Mouse (Mus musculus): ENCODE results near the gene Gm49369.

Gene Gm49369

DNA sequence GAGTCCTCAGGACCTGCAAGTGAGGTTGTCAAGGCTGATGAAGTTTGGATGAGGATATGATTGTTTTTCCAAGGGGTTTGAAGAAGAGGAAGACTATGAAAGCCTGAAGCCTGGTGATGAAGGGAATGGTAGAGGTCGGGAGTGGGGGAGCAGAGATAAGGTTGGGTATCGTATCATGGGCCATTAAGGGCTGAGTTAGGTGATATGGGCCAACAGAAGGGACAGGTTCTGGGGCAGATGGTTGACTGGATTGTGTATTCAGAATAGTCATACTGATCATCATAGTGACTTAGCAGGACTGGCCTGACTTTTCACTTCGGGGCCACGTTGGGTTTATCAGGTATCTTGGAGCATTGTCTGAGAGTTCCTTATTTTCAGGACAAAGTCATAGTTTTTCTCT, 13.0 kb upstream of the Gm49369 start:
- no peak for DNase-seq (ENCODE audit: inconsistent age in 2 of 2, low spot score in 1 of 2)

DNA sequence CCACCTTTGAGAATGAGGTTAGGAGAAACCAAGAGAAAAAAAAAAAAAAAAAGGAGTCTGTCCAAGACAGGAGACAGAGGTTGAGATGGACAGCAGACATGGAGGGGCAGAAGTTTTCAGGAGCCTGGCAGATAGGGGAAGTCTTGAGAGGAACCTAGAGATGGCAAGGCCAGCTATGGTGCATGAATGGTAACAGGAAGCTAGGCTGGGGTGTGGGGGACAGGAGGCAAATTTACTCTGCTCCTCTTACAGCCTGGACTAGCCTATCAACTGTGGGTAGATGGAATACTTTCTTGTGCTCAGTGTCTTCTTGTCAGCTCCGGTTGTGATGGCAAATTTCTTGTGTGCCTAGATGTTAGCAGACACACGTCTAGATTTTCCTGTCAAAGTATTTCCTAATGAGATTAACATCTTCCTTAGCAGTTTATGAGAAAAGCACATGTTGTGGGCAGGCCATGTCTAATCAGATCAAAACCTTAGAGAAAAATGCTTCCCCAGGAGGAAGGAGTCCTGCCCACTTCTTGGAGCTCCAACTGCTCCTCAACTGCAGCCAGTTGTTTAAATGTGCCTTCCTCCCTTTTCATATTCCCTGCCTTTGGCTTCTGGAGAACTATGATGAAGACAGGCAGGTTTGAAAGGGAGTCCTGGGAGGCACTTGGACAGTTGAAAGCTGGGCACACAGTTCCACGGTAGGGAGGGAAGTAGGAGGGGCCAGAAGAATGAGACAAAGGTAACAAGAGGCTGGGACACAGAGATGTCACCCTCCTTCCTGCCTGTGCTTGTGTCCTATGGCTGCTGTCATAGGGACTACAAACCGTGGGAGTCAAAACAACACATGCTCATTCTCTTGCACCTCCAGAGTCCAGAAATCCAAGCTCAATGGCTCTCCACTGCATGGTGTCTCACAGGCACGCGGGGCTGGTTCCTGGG, 12.1 kb upstream of the Gm49369 start:
- peak in 1 of 2 experiments; percentile 5 for DNase-seq (ENCODE audit: inconsistent age in 2 of 2, low spot score in 1 of 2)

DNA sequence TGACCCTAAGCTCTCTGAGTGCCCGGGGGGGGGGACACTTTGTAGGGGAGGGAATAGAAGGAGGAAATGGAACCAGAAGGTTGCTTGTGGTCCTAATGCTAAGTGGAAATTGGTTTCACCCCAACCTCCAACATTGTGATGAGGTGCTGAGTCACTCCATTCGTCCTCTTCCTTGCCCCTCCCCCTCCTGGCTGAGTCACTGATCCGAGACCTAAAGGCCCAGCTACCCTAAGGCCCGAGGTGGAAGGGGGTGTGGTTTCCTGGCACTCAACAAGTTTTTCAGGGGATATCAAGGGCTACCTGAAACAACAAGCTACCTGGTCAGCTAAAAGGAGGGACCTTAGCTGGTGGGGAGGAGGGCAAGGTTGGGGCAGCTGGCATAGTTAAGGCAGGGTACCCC, 10.7 kb upstream of the Gm49369 start:
- peak; percentile 88 to 95 for DNase-seq (ENCODE audit: inconsistent age in 2 of 2, low spot score in 1 of 2)

DNA sequence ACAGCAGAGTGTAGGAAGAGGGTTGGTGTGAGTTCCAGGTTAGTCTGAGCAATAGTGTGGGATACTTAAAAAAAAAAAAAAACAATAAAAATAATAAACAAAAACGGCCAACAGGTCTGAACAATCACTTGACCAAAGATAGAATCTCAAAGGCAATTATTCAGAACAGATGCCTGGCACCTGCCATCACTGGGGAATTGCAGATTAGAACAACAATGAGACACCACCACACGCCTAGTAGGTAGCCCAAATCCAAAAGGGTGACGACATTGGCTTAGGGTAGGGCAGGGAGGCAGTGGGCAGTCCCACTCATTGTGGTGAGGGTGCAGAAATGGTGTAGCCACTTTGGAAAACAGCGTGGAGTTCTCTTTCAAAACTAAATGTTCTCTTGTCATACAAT, 9.1 kb upstream of the Gm49369 start:
- DNase-seq (ENCODE audit: inconsistent age in 2 of 2, low spot score in 1 of 2), result peak in 1 of 2 experiments; percentile 7

DNA sequence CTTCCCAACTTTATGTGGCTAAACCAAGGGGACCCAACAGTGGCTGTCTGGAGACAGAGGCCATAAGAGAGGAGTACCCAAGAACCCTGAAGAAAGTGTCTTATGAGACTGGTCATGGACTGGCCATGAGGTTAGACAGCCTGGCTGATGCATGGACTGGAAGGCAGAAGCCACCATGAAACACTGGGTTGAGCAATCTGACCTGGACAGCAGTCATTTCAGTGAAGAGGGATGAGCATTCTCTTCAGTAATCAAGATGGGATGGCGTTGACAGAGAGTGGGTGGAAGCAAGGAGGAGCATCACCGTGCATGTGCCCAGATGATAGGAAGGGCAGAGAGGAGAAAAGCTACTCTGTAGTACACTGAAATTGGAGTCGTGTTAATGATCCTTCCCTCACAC, 8.6 kb upstream of the Gm49369 start:
- peak; percentile 32 to 84 for DNase-seq (ENCODE audit: inconsistent age in 2 of 2, low spot score in 1 of 2)

DNA sequence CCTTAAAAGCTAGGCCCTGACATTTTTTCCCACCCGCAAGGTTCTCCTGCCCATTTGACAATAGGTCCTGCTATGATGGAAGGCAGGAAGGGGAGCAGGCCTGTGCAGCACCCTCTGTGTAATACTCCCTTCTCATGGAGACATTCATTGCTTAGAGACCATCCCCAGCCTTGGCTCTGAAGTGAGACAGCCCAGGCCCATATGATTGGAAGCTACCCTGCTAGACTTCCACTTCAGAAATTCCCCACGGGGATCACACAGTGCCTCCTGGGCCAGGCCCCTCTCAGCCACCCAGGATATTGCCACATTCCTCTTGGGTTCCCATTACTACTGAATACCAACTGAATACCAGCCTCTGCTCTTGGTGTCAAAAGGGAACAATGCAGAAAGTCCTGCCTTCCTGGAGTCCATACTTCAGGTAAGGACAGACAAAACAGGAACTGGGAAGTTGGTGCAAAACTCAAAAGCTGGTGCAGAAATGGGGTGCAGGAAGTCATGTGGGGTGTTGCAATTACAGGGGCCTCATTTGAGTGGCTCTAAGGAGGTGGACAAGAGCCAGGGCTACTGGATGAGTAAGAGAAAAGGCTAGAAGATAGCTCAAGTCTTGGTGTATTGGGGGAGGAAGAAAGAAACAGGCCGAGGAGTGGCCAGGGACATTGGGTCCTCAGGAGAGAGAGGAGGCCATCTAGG, 7.6 kb upstream of the Gm49369 start:
- DNase-seq (ENCODE audit: inconsistent age in 2 of 2, low spot score in 1 of 2), result peak; percentile 14 to 63

DNA sequence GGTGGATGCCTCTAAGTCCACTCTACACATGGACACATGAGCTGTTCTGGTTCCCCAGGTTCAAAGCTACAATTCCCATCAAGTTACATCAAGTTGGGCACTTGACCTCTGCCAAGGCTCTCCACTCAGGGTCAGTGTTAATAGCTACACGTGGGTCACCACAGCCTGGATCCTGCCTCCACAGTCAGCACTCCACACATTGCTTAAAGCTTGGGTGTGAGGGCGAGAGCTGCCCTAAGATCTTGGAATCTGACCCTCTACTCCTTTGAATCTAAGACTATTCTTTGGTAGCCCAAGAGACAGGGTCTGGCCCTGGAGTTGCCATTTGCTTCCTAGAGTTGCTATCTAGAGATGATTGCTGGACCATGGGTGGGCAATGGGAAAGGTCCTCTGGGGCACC, 6.3 kb upstream of the Gm49369 start:
- DNase-seq (ENCODE audit: inconsistent age in 2 of 2, low spot score in 1 of 2), result peak; percentile 19 to 61

DNA sequence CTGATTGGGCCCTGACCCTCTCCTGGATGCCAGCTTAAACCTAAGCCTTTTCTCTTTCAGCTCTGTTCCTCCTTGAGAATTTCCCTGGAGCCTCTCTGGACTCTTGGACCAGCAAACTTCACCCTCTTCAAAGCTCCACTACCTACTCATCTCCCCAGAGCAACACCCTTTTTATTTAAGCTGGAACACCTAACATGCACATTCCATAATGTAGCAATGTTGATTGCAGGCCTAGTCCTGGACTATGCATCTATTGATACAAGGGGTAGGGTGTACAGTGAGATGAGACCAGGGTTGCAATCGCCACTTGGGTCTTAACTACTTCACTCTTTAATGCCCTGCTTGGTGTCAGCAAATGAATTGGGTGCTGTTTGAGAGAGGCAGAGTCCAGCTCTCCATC, 5.7 kb upstream of the Gm49369 start:
- no peak for DNase-seq (ENCODE audit: inconsistent age in 2 of 2, low spot score in 1 of 2)

DNA sequence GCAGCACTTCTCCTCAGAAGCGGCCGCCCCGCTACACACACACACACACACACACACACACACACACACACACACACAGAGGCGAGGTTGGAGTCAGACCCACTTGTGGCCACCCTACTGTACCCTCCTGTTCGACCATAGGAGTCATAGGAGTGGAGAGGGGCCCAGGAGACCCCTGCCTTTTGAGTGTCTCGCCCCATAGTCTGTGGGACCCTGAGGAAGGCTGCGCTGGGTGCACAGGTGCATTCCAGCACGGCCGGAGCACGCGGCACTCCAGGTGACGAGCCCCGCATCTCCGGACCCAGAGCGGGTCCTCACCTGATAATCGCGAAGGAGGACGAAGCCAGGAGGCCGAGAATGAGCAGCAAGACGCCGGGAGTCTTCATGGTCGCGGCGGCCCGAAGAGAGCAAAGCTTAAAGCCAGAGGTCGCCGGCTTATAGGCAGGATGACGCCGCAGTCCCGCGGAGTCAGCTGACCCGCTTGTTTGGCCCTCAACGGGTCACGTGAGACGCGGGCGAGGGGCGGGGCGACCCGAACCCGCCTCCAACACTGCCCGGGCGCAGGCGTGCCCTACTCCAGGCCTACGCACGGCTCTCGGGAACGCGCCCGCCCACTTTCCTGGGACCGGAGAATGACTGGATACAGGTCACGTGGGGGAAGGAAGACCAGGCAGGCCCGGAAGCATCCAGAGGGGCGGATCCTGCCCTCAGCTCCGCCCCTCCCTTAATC, 5.1 kb upstream of the Gm49369 start, which contains the start of gene Ctsd:
Gene Ctsd (minus strand): TSS at position 620 of the 730 bp plus-strand sequence.
- peak; percentile 99 for DNase-seq (ENCODE audit: inconsistent age in 2 of 2, low spot score in 1 of 2)

DNA sequence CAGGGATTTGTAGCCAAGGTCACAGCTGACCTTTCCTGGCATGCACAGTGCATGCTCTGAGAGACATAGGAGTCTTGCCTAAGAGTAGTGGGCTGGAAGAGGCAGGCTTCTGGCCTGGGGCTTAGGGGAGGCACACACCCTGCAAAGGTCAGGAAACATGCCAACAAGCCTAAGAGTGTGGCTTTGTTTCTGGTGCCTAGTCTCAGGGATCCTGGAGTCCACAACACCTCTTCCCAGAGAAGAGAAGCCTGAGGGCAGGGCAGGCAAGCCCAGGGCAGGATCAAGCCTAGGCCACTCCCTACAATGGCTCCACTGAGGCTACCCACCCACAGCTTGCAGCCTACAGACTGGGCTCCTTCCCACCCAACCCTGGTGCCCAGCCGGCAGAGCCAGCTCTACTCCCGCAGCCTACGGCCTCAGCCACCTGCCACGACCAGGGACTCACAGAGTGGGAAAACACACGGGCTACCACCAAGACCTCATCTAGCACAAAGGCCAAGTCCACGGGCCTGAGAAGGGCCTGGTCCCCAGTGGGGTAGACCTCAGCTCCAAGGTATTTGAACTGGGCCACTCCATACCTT, 4.2 kb upstream of the Gm49369 start:
- DNase-seq (ENCODE audit: inconsistent age in 2 of 2, low spot score in 1 of 2), result peak; percentile 73 to 90

DNA sequence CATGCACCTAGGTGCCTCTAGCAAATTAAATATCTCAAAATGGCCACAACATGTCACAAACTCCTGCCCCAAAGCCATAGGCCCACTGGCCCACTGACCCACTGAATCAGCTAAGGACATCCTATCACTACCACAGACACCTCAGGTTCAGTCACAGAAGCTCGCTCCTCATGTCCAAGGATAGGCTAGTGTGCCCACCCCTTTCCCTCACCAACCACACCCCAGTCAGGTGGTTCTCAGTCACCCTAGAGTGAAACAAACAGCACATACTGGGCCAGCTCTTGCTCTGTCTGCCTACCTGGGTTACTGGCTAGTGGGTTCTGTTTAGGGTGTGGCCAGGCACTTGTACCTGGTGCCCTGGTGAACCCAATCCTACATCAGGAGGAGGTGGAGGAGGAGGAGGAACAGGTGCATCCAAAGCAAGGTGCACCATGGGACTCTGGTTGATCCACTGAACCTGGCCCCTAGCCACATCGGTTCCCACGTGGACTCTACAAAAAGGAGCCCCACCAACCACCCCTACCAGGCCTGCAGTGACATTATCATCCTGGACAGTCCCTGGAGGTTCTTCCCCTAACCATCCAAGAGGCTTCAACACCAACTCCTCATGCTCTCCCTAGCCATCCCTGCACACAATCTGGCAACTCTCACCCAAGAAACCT, 3.4 kb upstream of the Gm49369 start:
- peak; percentile 27 to 52 for DNase-seq (ENCODE audit: inconsistent age in 2 of 2, low spot score in 1 of 2)

DNA sequence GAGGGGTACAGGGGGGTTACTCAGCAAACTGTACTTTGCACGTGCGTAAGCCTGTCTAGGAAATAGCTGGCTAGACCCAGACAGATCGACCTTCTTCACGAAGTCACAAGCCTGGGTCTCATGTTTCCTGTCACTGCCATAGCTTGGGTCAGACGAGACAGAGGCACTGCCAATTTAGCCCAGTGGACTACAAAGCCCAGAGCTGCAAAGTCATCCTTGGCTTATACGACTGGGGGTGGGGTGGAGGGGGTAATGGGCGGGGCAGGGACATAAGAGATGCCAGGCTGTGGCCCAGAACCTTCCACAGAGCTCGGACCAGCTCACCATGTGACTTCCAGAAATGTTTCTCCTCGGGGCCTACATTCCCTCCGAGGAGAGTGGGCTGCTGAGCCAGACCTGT, 1.8 kb upstream of the Gm49369 start:
- DNase-seq (ENCODE audit: inconsistent age in 2 of 2, low spot score in 1 of 2), result peak in 1 of 2 experiments; percentile 5

DNA sequence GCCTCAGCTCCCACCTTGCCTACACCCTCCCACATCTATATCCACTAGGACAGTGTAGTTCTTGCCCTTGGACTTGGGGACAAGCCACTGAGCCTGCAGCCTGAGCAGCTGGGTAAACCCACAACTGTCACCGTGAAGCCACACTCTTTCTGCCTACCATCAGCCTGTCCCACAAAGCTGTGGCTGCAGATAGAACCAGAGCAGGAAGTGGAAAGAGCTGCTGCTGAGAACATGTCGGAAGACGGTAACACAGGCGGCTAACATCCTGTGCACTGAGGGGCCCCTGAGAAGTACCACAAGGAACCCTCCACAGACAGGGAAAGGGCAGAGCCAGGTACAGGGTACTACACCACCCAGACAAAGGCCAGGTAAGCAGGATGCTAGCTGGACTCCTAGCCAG, 1.3 kb downstream of the Gm49369 start:
- peak in 1 of 2 experiments; percentile 10 for DNase-seq (ENCODE audit: inconsistent age in 2 of 2, low spot score in 1 of 2)

DNA sequence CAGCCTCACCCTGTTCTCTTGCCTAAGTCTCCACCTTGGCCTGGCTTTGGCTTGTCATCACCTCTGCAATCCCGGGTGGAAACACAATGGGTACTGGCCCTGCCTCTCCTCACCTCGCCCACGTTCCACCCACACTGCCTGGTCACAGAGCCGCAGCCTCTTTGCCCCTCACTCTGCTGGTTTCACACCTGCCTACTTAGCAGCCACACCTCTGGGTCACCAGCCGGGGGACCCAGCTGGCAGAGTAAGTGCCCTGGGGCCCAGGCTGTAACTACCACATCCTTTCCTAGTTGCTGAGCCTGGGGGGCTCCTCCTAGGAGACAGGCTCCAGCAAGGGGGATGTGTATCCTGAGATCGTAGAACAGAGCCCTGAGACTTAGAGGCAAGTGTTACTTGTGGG, 3.3 kb downstream of the Gm49369 start:
- DNase-seq (ENCODE audit: inconsistent age in 2 of 2, low spot score in 1 of 2), result peak; percentile 11 to 36

DNA sequence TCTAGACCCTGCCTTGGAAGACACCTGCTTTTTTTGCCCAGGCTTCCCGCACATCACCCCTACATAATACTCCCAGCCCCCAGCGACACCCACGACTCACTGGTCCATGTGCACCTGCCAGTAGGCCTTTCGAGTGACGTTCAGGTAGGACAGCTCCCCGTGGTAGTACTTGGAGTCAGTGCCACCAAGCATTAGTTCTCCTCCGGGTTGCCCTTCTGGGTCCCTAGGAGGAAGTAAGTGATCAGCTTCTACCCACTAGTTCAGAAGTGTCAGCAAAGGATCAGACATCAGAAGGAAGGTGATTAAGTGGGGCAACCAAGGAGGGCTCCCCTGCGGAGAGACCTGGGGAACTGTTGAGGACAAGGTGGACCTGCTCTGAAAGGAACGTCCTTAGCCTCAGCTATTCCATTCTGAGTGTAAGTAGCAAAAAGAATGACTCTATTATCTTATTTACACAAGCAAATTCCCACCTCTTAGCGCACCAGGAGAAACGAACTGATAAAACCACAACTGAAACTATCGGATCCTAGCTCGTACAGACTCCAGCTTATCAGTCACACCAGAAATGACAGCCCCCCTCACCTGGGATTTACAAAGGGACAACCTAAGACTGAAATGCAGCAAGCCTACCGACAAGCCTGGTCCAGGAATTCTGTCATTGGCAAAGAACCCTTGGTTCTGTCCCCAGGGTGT, 5.1 kb downstream of the Gm49369 start:
- peak; percentile 10 to 32 for DNase-seq (ENCODE audit: inconsistent age in 2 of 2, low spot score in 1 of 2)

DNA sequence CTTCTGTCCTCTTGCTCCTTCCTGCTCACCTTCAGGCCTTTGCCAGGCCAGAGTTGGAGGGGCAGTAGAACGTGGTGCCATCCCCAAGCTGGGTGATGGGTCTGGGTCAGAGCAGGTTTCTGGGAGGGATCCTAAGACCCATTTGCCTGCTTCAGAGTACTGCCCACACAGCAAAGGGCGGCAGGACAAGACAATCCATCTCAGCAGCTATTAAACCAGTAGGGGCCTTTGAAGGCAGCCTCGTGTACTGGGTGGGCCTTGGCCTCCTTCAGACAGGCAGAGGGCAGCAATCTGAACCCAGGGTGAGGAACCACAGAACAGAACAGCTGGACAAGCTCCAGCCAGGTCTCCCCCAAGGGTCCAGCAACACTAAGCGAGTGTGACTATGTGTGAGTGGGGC, 6.4 kb downstream of the Gm49369 start:
- DNase-seq (ENCODE audit: inconsistent age in 2 of 2, low spot score in 1 of 2), result peak; percentile 27 to 60

DNA sequence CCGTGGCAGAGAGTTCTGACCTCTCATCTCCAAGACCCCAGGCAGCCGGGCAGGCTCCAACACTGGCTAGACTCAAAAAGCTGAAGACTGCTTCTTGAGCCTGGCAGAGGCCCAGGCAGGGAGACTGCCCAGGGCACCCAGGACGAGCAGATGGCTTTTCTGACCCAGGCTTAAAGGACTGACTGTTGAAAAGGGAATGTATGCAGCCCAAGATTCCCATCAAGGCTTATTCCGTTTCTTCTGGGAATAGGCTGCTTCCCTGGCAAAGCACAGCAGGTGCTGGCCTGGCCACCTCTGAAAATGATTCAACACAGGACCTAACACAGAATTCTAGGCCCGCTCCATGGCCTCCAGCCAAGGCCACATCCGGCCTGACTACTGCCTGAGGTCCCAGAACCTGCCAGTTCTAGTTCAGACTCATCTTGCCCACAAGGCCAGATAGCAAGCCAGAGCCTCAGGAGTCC, 7.2 kb downstream of the Gm49369 start:
- peak; percentile 92 to 96 for DNase-seq (ENCODE audit: inconsistent age in 2 of 2, low spot score in 1 of 2)

DNA sequence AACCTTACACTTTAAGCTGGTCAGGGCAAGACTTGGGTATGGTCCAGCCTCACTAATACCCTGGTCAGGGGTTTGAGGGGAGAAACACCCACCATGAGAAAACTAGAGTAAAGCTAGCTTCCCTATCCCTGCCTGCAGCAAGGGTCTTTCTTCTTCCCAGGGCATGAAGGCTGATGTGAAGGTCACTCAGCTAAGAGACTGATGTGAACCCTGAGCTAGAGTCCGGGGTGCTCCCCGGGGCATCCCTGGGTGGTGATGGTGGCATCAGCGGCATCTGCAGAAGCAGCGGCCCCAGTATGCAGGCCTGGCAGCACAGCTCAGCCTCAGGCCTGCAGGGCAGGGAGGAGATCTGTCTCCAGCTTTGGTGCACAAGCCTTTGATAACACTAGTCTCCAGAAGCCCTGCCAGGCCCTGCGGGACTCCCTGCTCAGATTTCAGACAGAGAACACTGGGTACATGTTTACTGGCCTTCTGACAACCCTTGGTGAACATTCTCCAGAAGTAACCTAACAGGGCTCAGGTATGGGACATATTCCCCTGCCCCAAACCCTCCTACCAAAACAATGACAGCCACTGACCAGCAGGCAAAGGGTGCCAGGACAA, 8.0 kb downstream of the Gm49369 start:
- DNase-seq (ENCODE audit: inconsistent age in 2 of 2, low spot score in 1 of 2), result peak; percentile 44 to 63

DNA sequence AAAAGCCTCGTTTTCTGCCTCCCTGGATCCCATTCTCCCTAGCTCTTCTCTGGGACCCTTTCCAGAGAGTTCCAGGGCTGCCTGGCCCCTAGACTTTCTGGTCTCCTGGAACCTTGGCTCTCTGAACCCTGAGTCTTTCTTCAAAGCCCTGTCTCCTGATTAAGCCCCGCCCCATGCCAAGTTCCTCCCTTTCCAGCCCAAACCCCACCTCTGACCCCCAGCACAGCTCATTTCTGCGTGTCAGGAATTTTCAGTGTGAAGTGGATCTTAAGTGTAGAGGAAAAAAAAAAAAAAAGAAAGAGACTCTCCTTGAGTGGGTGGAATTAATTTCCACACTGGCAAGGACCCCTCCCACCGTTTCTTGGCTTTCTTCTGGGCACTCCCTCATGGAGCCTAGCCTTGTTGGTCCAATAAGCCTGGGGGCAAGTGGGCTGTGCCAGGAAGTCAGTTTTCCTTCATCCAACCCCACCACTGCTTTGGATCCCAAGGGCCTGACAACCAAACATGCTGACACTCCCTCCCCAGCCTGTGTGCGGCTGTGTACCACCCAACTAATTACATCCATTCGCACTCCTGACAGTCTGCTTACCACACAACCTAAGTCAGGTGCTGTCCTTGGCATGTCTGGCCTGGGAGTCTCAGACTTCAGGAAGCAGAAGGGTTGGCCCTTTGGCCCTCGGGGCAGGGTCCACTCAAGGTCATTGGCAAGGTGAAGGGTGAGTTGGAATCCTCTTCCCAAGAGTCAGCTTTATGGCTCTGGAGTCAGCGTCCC, 8.6 kb downstream of the Gm49369 start, which contains the start of gene Ifitm10:
Gene Ifitm10 (minus strand): TSS at position 113 of the 772 bp plus-strand sequence.
- DNase-seq (ENCODE audit: inconsistent age in 2 of 2, low spot score in 1 of 2), result peak; percentile 23 to 54

All from adrenal gland, adult (tissue).